Mouse (Mus musculus) embryonic fibroblast, embryonic 13.5 days (primary cell): ENCODE data around the gene Shank2.

ENCODE experiments used
- CTCF ChIP-seq: IDR thresholded peaks from 2 replicates; pipeline ENCODE4 v1.5.1; 2011; ENCODE audit warnings: mild to moderate bottlenecking, control low read depth, low read length, moderate library complexity, borderline replicate concordance; ENCODE audit not compliant: insufficient read depth
- POLR2A ChIP-seq: IDR thresholded peaks from 2 replicates; pipeline ENCODE4 v1.6.1; 2011; ENCODE audit warnings: low read depth, mild to moderate bottlenecking, control low read depth, low read length, moderate library complexity

GRCm38 (mm10) chr7:144217192-144217591 lies 215.5 kb downstream of the Shank2 start:
- TF ChIP-seq CTCF (peak; percentile 86), POLR2A (no peak)
